Mouse (Mus musculus) forebrain, embryonic 13.5 days (tissue): ENCODE measurements around the gene Gins3. TPM values are rescaled to one million over a fixed set of nuclear protein-coding genes. Genes with fewer than 3 reads are reported as not detected.
"Not testable (repeated sequence)": the region's sequence is repeated elsewhere in the genome, so short reads cannot be mapped to it uniquely, and the experiment has no call there.

Source experiments
- ATAC-seq: fragments of 200-750 bp; cut with Nextera tagmentation; 2 replicates; pipeline ENCODE4 v1.8.0; 2017
- H3K27ac ChIP-seq: fragments of 300-500 bp; sonication (generic); 2 replicates; pipeline ENCODE4 v1.5.1; 2015; ENCODE audit warnings: inconsistent platforms, mild to moderate bottlenecking, moderate library complexity
- H3K27me3 ChIP-seq: fragments of 300-500 bp; sonication (generic); 2 replicates; pipeline ENCODE4 v1.6.1; 2015; ENCODE audit warnings: mild to moderate bottlenecking, inconsistent platforms
- H3K36me3 ChIP-seq: fragments of 300-500 bp; sonication (generic); 2 replicates; pipeline ENCODE4 v1.6.1; 2015; ENCODE audit warnings: mild to moderate bottlenecking, inconsistent platforms; ENCODE audit not compliant: poor library complexity, severe bottlenecking
- H3K4me1 ChIP-seq: fragments of 300-500 bp; sonication (generic); 2 replicates; pipeline ENCODE4 v1.6.1; 2015; ENCODE audit warnings: inconsistent platforms
- H3K4me2 ChIP-seq: fragments of 300-500 bp; sonication (generic); 2 replicates; pipeline ENCODE4 v1.6.1; 2015; ENCODE audit warnings: inconsistent platforms, mild to moderate bottlenecking, moderate library complexity
- H3K4me3 ChIP-seq: fragments of 300-500 bp; sonication (generic); 2 replicates; pipeline ENCODE4 v1.5.1; 2015; ENCODE audit warnings: mild to moderate bottlenecking, inconsistent platforms
- H3K9ac ChIP-seq: fragments of 300-500 bp; sonication (generic); 2 replicates; pipeline ENCODE4 v1.6.1; 2015; ENCODE audit warnings: mild to moderate bottlenecking, inconsistent platforms
- H3K9me3 ChIP-seq: fragments of 300-500 bp; sonication (generic); replicated peaks from 2 replicates; pipeline ENCODE4 v1.6.1; 2016; ENCODE audit warnings: inconsistent platforms
- WGBS: fragments of 180-500 bp; shearing (Covaris S2); methylation state at CpG from one replicate; pipeline ENCODE4 v1.1.7; 2015; 5-methylcytosine and 5-hydroxymethylcytosine counted together
- polyA plus RNA-seq: library from polyadenylated mRNA; unstranded; fragments of >200 nt; fragmentation: Nextera tagmentation; extraction: Ambion mirVana; gene quantifications from 2 replicates; pipeline ENCODE4 v1.2.1, GENCODE M21; 2015

Gins3 gene
- polyA plus RNA-seq, 1 experiment from 2014 or later: 19.4 TPM

- not testable (repeated sequence) for H3K4me2 ChIP-seq, H3K27me3 ChIP-seq, H3K4me1 ChIP-seq, H3K9me3 ChIP-seq, ATAC-seq, H3K4me3 ChIP-seq, H3K36me3 ChIP-seq, H3K27ac ChIP-seq, H3K9ac ChIP-seq
- 23% methylated on average over 4 of the region's 5 CpGs for WGBS
Measured at GRCm38 (mm10) chr8:95606509-95606908, 26.7 kb upstream of the Gins3 start.

GRCm38 (mm10) chr8:95607210-95607609 lies 26.0 kb upstream of the Gins3 start:
- H3K4me3 ChIP-seq: no peak overlapping the region
- H3K4me2 ChIP-seq: no peak overlapping the region
- H3K27ac ChIP-seq: no peak overlapping the region
- ATAC-seq: no peak
- H3K27me3 ChIP-seq: no peaks in the 10 kb centered on the region
- H3K36me3 ChIP-seq: no peaks in the 10 kb centered on the region
- no peaks in the 10 kb centered on the region for H3K9me3 ChIP-seq
- 0 out of 2 replicates have a peak, but pooled peaks cover 4% of the 10 kb centered on the region for H3K4me1 ChIP-seq
- H3K9ac ChIP-seq: no peak overlapping the region
- WGBS: 51% methylated on average over 9 of the region's 9 CpGs

GRCm38 (mm10) chr8:95609406-95609805 lies 23.8 kb upstream of the Gins3 start:
- H3K36me3 ChIP-seq: no peaks in the 10 kb centered on the region
- ATAC-seq: no peak
- no peak overlapping the region for H3K9ac ChIP-seq
- no peaks in the 10 kb centered on the region for H3K27me3 ChIP-seq
- H3K4me1 ChIP-seq: 0 out of 2 replicates have a peak, but pooled peaks cover 7% of the 10 kb centered on the region
- H3K27ac ChIP-seq: no peak overlapping the region
- H3K9me3 ChIP-seq: no peaks in the 10 kb centered on the region
- no peak overlapping the region for H3K4me3 ChIP-seq
- 86% methylated on average over 5 of the region's 5 CpGs for WGBS
- no peak overlapping the region for H3K4me2 ChIP-seq

- H3K36me3 ChIP-seq: no peaks in the 10 kb centered on the region
- H3K4me3 ChIP-seq: no peak overlapping the region
- H3K9me3 ChIP-seq: no peaks in the 10 kb centered on the region
- H3K4me2 ChIP-seq: no peak overlapping the region
- no peaks in the 10 kb centered on the region for H3K27me3 ChIP-seq
- H3K27ac ChIP-seq: no peak overlapping the region
- H3K4me1 ChIP-seq: 0 out of 2 replicates have a peak, but pooled peaks cover 7% of the 10 kb centered on the region
- WGBS: 91% methylated on average over 14 of the region's 14 CpGs
- no peak for ATAC-seq
- no peak overlapping the region for H3K9ac ChIP-seq
Measured at GRCm38 (mm10) chr8:95610749-95611148, 22.5 kb upstream of the Gins3 start.

GRCm38 (mm10) chr8:95611769-95612168 lies 21.5 kb upstream of the Gins3 start:
- Histone ChIP-seq H3K9me3 (no peaks in the 10 kb centered on the region), H3K27me3 (no peaks in the 10 kb centered on the region), H3K27ac (no peak overlapping the region), H3K4me2 (peak overlapping the region; percentile 18; the same call in 1 of the 2 replicates), H3K9ac (peak overlapping the region; percentile 34; the same call in 1 of the 2 replicates), H3K4me3 (no peak overlapping the region), H3K36me3 (no peaks in the 10 kb centered on the region), H3K4me1 (0 out of 2 replicates have a peak, but pooled peaks cover 7% of the 10 kb centered on the region)
- ATAC-seq: no peak
- WGBS: 57% methylated on average over 5 of the region's 5 CpGs

GRCm38 (mm10) chr8:95616383-95616782 lies 16.9 kb upstream of the Gins3 start:
- ATAC-seq: no peak
- 90% methylated on average over 7 of the region's 7 CpGs for WGBS
- no peaks in the 10 kb centered on the region for H3K36me3 ChIP-seq
- H3K9ac ChIP-seq: no peak overlapping the region
- H3K27ac ChIP-seq: no peak overlapping the region
- H3K4me1 ChIP-seq: 0 out of 2 replicates have a peak, but pooled peaks cover 7% of the 10 kb centered on the region
- H3K4me2 ChIP-seq: no peak overlapping the region
- no peaks in the 10 kb centered on the region for H3K27me3 ChIP-seq
- no peak overlapping the region for H3K4me3 ChIP-seq
- H3K9me3 ChIP-seq: no peaks in the 10 kb centered on the region

- WGBS: 94% methylated on average over 2 of the region's 2 CpGs
- Histone ChIP-seq H3K4me1 (no peaks in the 10 kb centered on the region), H3K4me2 (no peak overlapping the region), H3K9ac (no peak overlapping the region), H3K4me3 (no peak overlapping the region), H3K9me3 (no peaks in the 10 kb centered on the region), H3K36me3 (no peaks in the 10 kb centered on the region), H3K27me3 (peaks cover 5% of the 10 kb centered on the region), H3K27ac (no peak overlapping the region)
- ATAC-seq: no peak
Measured at GRCm38 (mm10) chr8:95620046-95620445, 13.2 kb upstream of the Gins3 start.

GRCm38 (mm10) chr8:95624833-95625232 lies 8.4 kb upstream of the Gins3 start:
- no peaks in the 10 kb centered on the region for H3K36me3 ChIP-seq
- 86% methylated on average over 2 of the region's 2 CpGs for WGBS
- H3K9me3 ChIP-seq: no peaks in the 10 kb centered on the region
- H3K27ac ChIP-seq: no peak overlapping the region
- ATAC-seq: no peak
- H3K4me3 ChIP-seq: no peak overlapping the region
- peaks cover 9% of the 10 kb centered on the region for H3K27me3 ChIP-seq
- H3K9ac ChIP-seq: no peak overlapping the region
- no peak overlapping the region for H3K4me2 ChIP-seq
- H3K4me1 ChIP-seq: no peaks in the 10 kb centered on the region

- ATAC-seq: peak; percentile 33
- Histone ChIP-seq H3K9ac (no peak overlapping the region), H3K4me2 (peak overlapping the region; percentile 77), H3K9me3 (no peaks in the 10 kb centered on the region), H3K36me3 (peaks cover 4% of the 10 kb centered on the region; the same call in 1 of the 2 replicates), H3K4me3 (peak overlapping the region; percentile 85), H3K4me1 (peaks cover 12% of the 10 kb centered on the region), H3K27ac (no peak overlapping the region), H3K27me3 (peaks cover 8% of the 10 kb centered on the region; the same call in 1 of the 2 replicates)
- 79% methylated on average over 6 of the region's 6 CpGs for WGBS
Measured at GRCm38 (mm10) chr8:95632840-95633239, 413 bp upstream of the Gins3 start.

- peak overlapping the region; percentile 78 for H3K9ac ChIP-seq
- no peak for ATAC-seq
- H3K36me3 ChIP-seq: peaks cover 7% of the 10 kb centered on the region; the same call in 1 of the 2 replicates
- H3K27me3 ChIP-seq: peaks cover 4% of the 10 kb centered on the region; the same call in 1 of the 2 replicates
- H3K9me3 ChIP-seq: no peaks in the 10 kb centered on the region
- H3K27ac ChIP-seq: no peak overlapping the region
- peak overlapping the region; percentile 85 for H3K4me3 ChIP-seq
- H3K4me2 ChIP-seq: peak overlapping the region; percentile 77
- WGBS: 1% methylated on average over 6 of the region's 6 CpGs
- peaks cover 12% of the 10 kb centered on the region for H3K4me1 ChIP-seq
Measured at GRCm38 (mm10) chr8:95634063-95634340, 749 bp downstream of the Gins3 start.

- Histone ChIP-seq H3K4me3 (no peak overlapping the region), H3K9ac (no peak overlapping the region), H3K4me1 (no peaks in the 10 kb centered on the region), H3K4me2 (no peak overlapping the region), H3K27ac (no peak overlapping the region), H3K27me3 (no peaks in the 10 kb centered on the region), H3K9me3 (no peaks in the 10 kb centered on the region), H3K36me3 (peaks cover 26% of the 10 kb centered on the region)
- 90% methylated on average over 2 of the region's 2 CpGs for WGBS
- no peak for ATAC-seq
Measured at GRCm38 (mm10) chr8:95644942-95645341, 11.7 kb downstream of the Gins3 start.

GRCm38 (mm10) chr8:95648251-95648650 lies 15.0 kb downstream of the Gins3 start:
- Histone ChIP-seq H3K4me1 (peaks cover 4% of the 10 kb centered on the region; the same call in 1 of the 2 replicates), H3K27ac (no peak overlapping the region), H3K27me3 (no peaks in the 10 kb centered on the region), H3K4me2 (no peak overlapping the region), H3K36me3 (peaks cover 15% of the 10 kb centered on the region), H3K9ac (no peak overlapping the region), H3K4me3 (no peak overlapping the region), H3K9me3 (no peaks in the 10 kb centered on the region)
- no peak for ATAC-seq
- WGBS: 79% methylated on average over 3 of the region's 3 CpGs

GRCm38 (mm10) chr8:95653351-95653750 lies 20.1 kb downstream of the Gins3 start:
- Histone ChIP-seq H3K36me3 (no peaks in the 10 kb centered on the region), H3K4me1 (peaks cover 24% of the 10 kb centered on the region), H3K27me3 (no peaks in the 10 kb centered on the region), H3K9me3 (no peaks in the 10 kb centered on the region), H3K4me2 (no peak overlapping the region), H3K4me3 (no peak overlapping the region), H3K9ac (no peak overlapping the region), H3K27ac (no peak overlapping the region)
- no peak for ATAC-seq
- 79% methylated on average over 5 of the region's 5 CpGs for WGBS
